Mouse (Mus musculus): ENCODE measurements around the gene Pla2g4c. TPM values are rescaled to one million over a fixed set of nuclear protein-coding genes. Genes with fewer than 3 reads are reported as not detected.

Pla2g4c gene
- polyA plus RNA-seq, 1 experiment from 2014 or later = 1.3 TPM

GRCm38 (mm10) chr7:13311401-13311800, 13.1 kb upstream of the Pla2g4c start:
- H3K27ac ChIP-seq (ENCODE audit: low read length) = no peak overlapping the region
- H3K27me3 ChIP-seq (ENCODE audit: control insufficient read depth, insufficient read depth, low read depth, low read length) = no peaks in the 10 kb centered on the region
- no peak overlapping the region for H3K4me2 ChIP-seq (ENCODE audit: low read depth, low read length)
- no peaks in the 10 kb centered on the region for H3K4me1 ChIP-seq (replicated peaks; ENCODE audit: control insufficient read depth, insufficient read depth, low read length)
- no peak overlapping the region for H3K4me3 ChIP-seq (ENCODE audit: low read length)
- H3K9me3 ChIP-seq (ENCODE audit: control insufficient read depth, low read length) = no peaks in the 10 kb centered on the region
- H3K36me3 ChIP-seq (ENCODE audit: control insufficient read depth, insufficient read depth, low read length) = peaks cover 32% of the 10 kb centered on the region
- ATAC-seq (ENCODE audit: low read depth) = no peak
- no peak overlapping the region for H3K9ac ChIP-seq (ENCODE audit: low read length)
- WGBS = 92% methylated on average over 4 of the region's 4 CpGs

DNA sequence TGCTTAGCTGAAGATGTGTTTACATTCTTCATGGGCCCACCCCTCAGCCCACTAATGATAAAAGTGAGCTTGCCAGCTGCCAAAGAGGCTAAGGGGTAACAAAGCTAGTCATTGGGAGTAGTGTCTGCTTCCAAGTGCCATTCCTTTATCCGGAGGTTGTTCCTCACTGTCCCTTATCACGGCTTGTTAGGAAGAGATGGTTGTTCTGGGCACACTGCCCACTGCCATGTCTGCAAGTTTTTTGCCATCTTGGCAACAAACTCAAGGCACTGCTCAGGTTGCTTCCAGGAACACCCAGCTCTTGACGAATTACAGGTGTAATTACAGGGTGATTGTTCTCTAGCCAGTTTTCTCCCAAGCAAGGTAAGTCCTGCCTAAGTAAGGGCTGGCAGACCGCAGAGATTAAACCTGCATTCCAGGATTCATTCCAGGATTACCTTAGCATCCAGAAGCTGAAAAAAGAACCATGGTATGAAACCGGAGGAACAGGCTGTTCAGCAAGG, 10.3 kb upstream of the Pla2g4c start:
- no peak overlapping the region for H3K27ac ChIP-seq (ENCODE audit: low read length)
- H3K36me3 ChIP-seq (ENCODE audit: control insufficient read depth, insufficient read depth, low read length) = peaks cover 18% of the 10 kb centered on the region
- no peaks in the 10 kb centered on the region for H3K9me3 ChIP-seq (ENCODE audit: control insufficient read depth, low read length)
- H3K4me3 ChIP-seq (ENCODE audit: low read length) = no peak overlapping the region
- 70% methylated on average over 5 of the region's 5 CpGs for WGBS
- no peak for ATAC-seq (ENCODE audit: low read depth)
- H3K27me3 ChIP-seq (ENCODE audit: control insufficient read depth, insufficient read depth, low read depth, low read length) = no peaks in the 10 kb centered on the region
- H3K4me1 ChIP-seq (replicated peaks; ENCODE audit: control insufficient read depth, insufficient read depth, low read length) = no peaks in the 10 kb centered on the region
- H3K4me2 ChIP-seq (ENCODE audit: low read depth, low read length) = no peak overlapping the region
- H3K9ac ChIP-seq (ENCODE audit: low read length) = no peak overlapping the region

GRCm38 (mm10) chr7:13321424-13321823, 3.0 kb upstream of the Pla2g4c start:
- no peaks in the 10 kb centered on the region for H3K27me3 ChIP-seq (ENCODE audit: control insufficient read depth, insufficient read depth, low read depth, low read length)
- no peak for ATAC-seq (ENCODE audit: low read depth)
- H3K4me1 ChIP-seq (replicated peaks; ENCODE audit: control insufficient read depth, insufficient read depth, low read length) = no peaks in the 10 kb centered on the region
- H3K9me3 ChIP-seq (ENCODE audit: control insufficient read depth, low read length) = no peaks in the 10 kb centered on the region
- H3K36me3 ChIP-seq (ENCODE audit: control insufficient read depth, insufficient read depth, low read length) = no peaks in the 10 kb centered on the region
- H3K9ac ChIP-seq (ENCODE audit: low read length) = no peak overlapping the region
- 71% methylated on average over 3 of the region's 3 CpGs for WGBS
- no peak overlapping the region for H3K4me2 ChIP-seq (ENCODE audit: low read depth, low read length)
- H3K27ac ChIP-seq (ENCODE audit: low read length) = no peak overlapping the region
- H3K4me3 ChIP-seq (ENCODE audit: low read length) = no peak overlapping the region

DNA sequence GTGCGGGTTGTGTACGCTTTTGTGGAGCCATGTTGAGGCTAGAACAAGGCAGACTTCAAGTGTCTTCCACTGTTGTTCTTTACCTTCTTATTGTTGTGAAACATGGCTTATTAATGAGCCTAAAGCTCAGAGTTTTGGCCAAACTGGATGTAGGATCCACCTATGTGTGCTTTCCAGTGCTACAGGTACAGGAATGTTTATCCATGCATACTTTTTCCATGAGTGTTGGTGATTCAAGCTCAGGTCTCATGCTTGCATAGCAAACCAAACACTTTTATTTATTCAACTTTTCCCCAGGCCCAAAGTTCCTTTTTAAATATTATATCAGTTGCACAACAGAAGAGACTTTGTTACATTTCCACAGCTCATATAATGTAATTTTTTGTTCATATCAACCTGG, 6.1 kb downstream of the Pla2g4c start:
- no peaks in the 10 kb centered on the region for H3K27me3 ChIP-seq (ENCODE audit: control insufficient read depth, insufficient read depth, low read depth, low read length)
- H3K27ac ChIP-seq (ENCODE audit: low read length) = no peak overlapping the region; the same call in 1 of the 2 replicates
- 91% methylated on average over 2 of the region's 2 CpGs for WGBS
- no peak overlapping the region for H3K4me2 ChIP-seq (ENCODE audit: low read depth, low read length)
- no peaks in the 10 kb centered on the region for H3K4me1 ChIP-seq (replicated peaks; ENCODE audit: control insufficient read depth, insufficient read depth, low read length)
- no peak overlapping the region for H3K4me3 ChIP-seq (ENCODE audit: low read length)
- H3K9me3 ChIP-seq (ENCODE audit: control insufficient read depth, low read length) = no peaks in the 10 kb centered on the region
- peak; percentile 36; the same call in 1 of the 2 replicates for ATAC-seq (ENCODE audit: low read depth)
- peaks cover 2% of the 10 kb centered on the region; the same call in 1 of the 2 replicates for H3K36me3 ChIP-seq (ENCODE audit: control insufficient read depth, insufficient read depth, low read length)
- H3K9ac ChIP-seq (ENCODE audit: low read length) = no peak overlapping the region

- H3K9me3 ChIP-seq (ENCODE audit: control insufficient read depth, low read length) = no peaks in the 10 kb centered on the region
- H3K27ac ChIP-seq (ENCODE audit: low read length) = no peak overlapping the region
- peaks cover 7% of the 10 kb centered on the region for H3K36me3 ChIP-seq (ENCODE audit: control insufficient read depth, insufficient read depth, low read length)
- no peak overlapping the region for H3K4me3 ChIP-seq (ENCODE audit: low read length)
- no peak for ATAC-seq (ENCODE audit: low read depth)
- H3K27me3 ChIP-seq (ENCODE audit: control insufficient read depth, insufficient read depth, low read depth, low read length) = no peaks in the 10 kb centered on the region
- H3K4me1 ChIP-seq (replicated peaks; ENCODE audit: control insufficient read depth, insufficient read depth, low read length) = no peaks in the 10 kb centered on the region
- no peak overlapping the region for H3K4me2 ChIP-seq (ENCODE audit: low read depth, low read length)
- no peak overlapping the region for H3K9ac ChIP-seq (ENCODE audit: low read length)
These were observed 31.5 kb downstream of the Pla2g4c start for GRCm38 (mm10) chr7:13355943-13356342.

DNA sequence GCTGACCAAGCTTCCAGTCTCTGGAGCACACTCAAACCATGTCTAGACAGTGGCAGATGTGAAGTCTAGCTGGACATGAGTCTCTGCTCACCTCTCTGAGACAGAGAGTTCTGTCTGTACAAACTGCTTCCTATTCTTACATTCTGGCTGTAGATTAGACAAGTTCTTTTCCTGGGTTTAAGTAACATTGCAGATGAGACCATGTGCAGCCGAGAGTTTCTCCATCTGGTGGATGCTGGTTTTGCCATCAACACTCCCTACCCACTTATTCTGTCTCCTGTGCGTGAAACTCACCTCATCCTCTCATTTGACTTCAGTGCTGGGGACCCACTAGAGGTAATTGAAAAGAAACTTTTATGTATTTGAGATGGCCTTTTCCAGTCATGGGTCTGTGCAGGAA, 56.1 kb downstream of the Pla2g4c start:
- H3K27me3 ChIP-seq (ENCODE audit: control insufficient read depth, insufficient read depth, low read depth, low read length) = no peaks in the 10 kb centered on the region
- ATAC-seq (ENCODE audit: low read depth) = no peak
- no peak overlapping the region for H3K4me3 ChIP-seq (ENCODE audit: low read length)
- H3K4me2 ChIP-seq (ENCODE audit: low read depth, low read length) = no peak overlapping the region
- H3K27ac ChIP-seq (ENCODE audit: low read length) = no peak overlapping the region
- H3K4me1 ChIP-seq (replicated peaks; ENCODE audit: control insufficient read depth, insufficient read depth, low read length) = no peaks in the 10 kb centered on the region
- H3K9me3 ChIP-seq (ENCODE audit: control insufficient read depth, low read length) = no peaks in the 10 kb centered on the region
- WGBS = 65% methylated on average over 2 of the region's 2 CpGs
- H3K36me3 ChIP-seq (ENCODE audit: control insufficient read depth, insufficient read depth, low read length) = no peaks in the 10 kb centered on the region
- H3K9ac ChIP-seq (ENCODE audit: low read length) = no peak overlapping the region

DNA sequence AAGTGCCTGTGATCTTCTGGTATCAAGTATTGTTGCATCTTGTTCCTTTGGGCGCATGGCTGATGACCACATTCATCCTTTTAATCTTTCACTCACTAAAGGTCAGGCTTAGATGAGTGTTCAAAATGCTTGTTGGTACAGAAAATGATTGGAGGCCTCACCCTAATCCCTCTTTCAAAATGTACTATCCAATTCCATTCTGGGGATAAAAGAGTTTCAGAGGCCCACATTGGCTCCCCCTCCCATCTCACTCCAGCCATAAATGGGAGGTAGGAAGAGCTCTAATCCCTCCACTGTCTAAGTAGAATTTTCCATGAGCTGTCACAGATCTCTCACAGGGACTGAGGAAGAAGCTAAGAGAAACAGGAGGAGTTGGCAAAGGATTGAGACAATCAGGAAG, 73.4 kb downstream of the Pla2g4c start, which contains the start of gene Cabp5:
Cabp5 (plus strand) TSS at position 301 of the 400 bp plus-strand sequence.
- 73% methylated on average over 1 of the region's 1 CpGs for WGBS
- H3K27me3 ChIP-seq (ENCODE audit: control insufficient read depth, insufficient read depth, low read depth, low read length) = no peaks in the 10 kb centered on the region
- H3K9ac ChIP-seq (ENCODE audit: low read length) = no peak within 1 kb of the TSS
- H3K36me3 ChIP-seq (ENCODE audit: control insufficient read depth, insufficient read depth, low read length) = no peaks in the 10 kb centered on the region
- H3K4me1 ChIP-seq (replicated peaks; ENCODE audit: control insufficient read depth, insufficient read depth, low read length) = no peaks in the 10 kb centered on the region
- no peak within 1 kb of the TSS for H3K27ac ChIP-seq (ENCODE audit: low read length)
- no peak within 1 kb of the TSS for H3K4me3 ChIP-seq (ENCODE audit: low read length)
- no peak within 1 kb of the TSS for H3K4me2 ChIP-seq (ENCODE audit: low read depth, low read length)
- no peaks in the 10 kb centered on the region; the same call in 1 of the 2 replicates for H3K9me3 ChIP-seq (ENCODE audit: control insufficient read depth, low read length)
- ATAC-seq (ENCODE audit: low read depth) = no peak

Other genes with a start within 250 kb of the Pla2g4c start
- not detected in 2 replicates for gene Vmn1r85, start 229.5 kb upstream of the Pla2g4c start, polyA plus RNA-seq (2015; fragmentation: Nextera tagmentation; extraction: Ambion mirVana)
- not detected in 2 replicates for gene Vmn1r86, start 204.7 kb upstream of the Pla2g4c start, polyA plus RNA-seq (2015; fragmentation: Nextera tagmentation; extraction: Ambion mirVana)
- not detected in 2 replicates for gene Vmn1r87, start 184.5 kb upstream of the Pla2g4c start, polyA plus RNA-seq (2015; fragmentation: Nextera tagmentation; extraction: Ambion mirVana)
- gene Vmn1r88, start 165.1 kb upstream of the Pla2g4c start, polyA plus RNA-seq (2015; fragmentation: Nextera tagmentation; extraction: Ambion mirVana) = not detected in 2 replicates
- gene Vmn1r89, start 111.6 kb upstream of the Pla2g4c start, polyA plus RNA-seq (2015; fragmentation: Nextera tagmentation; extraction: Ambion mirVana) = not detected in 2 replicates
- gene Lig1, start 47.4 kb upstream of the Pla2g4c start, polyA plus RNA-seq (2015; fragmentation: Nextera tagmentation; extraction: Ambion mirVana) = 101 and 105 TPM in 2 replicates
- gene Zswim9, start 45.9 kb upstream of the Pla2g4c start, polyA plus RNA-seq (2015; fragmentation: Nextera tagmentation; extraction: Ambion mirVana) = 8.9 and 9.7 TPM in 2 replicates
- gene Cabp5, start 73.5 kb downstream of the Pla2g4c start, polyA plus RNA-seq (2015; fragmentation: Nextera tagmentation; extraction: Ambion mirVana) = not detected in 2 replicates
- not detected in 2 replicates for gene Bsph1, start 126.2 kb downstream of the Pla2g4c start, polyA plus RNA-seq (2015; fragmentation: Nextera tagmentation; extraction: Ambion mirVana)
- gene Bsph2, start 246.4 kb downstream of the Pla2g4c start, polyA plus RNA-seq (2015; fragmentation: Nextera tagmentation; extraction: Ambion mirVana) = not detected in 2 replicates